Mouse (Mus musculus) forebrain, embryonic 10.5 days (tissue): ENCODE data around the gene C330007P06Rik. TPM values are rescaled to one million over a fixed set of nuclear protein-coding genes. Genes with fewer than 3 reads are reported as not detected.

Source experiments
- DNase-seq: peaks from one replicate; pipeline ENCODE4 v3.0.0-alpha.2; 2017; ENCODE audit warnings: low spot score; ENCODE audit errors: extremely low spot score
- H3K27ac ChIP-seq: fragments of 300-500 bp; sonication (generic); 2 replicates; pipeline ENCODE4 v1.5.1; 2016; ENCODE audit warnings: mild to moderate bottlenecking
- H3K27me3 ChIP-seq: fragments of 300-500 bp; sonication (generic); 2 replicates; pipeline ENCODE4 v1.6.1; 2016; ENCODE audit warnings: mild to moderate bottlenecking; ENCODE audit not compliant: poor library complexity, severe bottlenecking
- H3K36me3 ChIP-seq: fragments of 300-500 bp; sonication (generic); replicated peaks from 2 replicates; pipeline ENCODE4 v1.6.1; 2016; ENCODE audit warnings: mild to moderate bottlenecking, moderate library complexity
- H3K4me1 ChIP-seq: fragments of 300-500 bp; sonication (generic); 2 replicates; pipeline ENCODE4 v1.6.1; 2016
- H3K4me3 ChIP-seq: fragments of 300-500 bp; sonication (generic); 2 replicates; pipeline ENCODE4 v1.5.1; 2016; ENCODE audit warnings: mild to moderate bottlenecking, moderate library complexity
- H3K9me3 ChIP-seq: fragments of 300-500 bp; sonication (generic); 2 replicates; pipeline ENCODE4 v1.6.1; 2016; ENCODE audit warnings: mild to moderate bottlenecking, moderate library complexity
- WGBS: fragments of 180-500 bp; shearing (Covaris S2); methylation state at CpG from one replicate; pipeline ENCODE4 v1.1.7; 2016; 5-methylcytosine and 5-hydroxymethylcytosine counted together
- polyA plus RNA-seq: library from polyadenylated mRNA; unstranded; fragments of >200 nt; fragmentation: Nextera tagmentation; extraction: Ambion mirVana; gene quantifications from 2 replicates; pipeline ENCODE4 v1.2.1, GENCODE M21; 2016

The C330007P06Rik gene
- polyA plus RNA-seq, 1 experiment from 2014 or later: 32.7 TPM

- WGBS: 95% methylated on average over 2 of the region's 5 CpGs
Measured at GRCm38 (mm10) chrX:36826873-36827272, 47.0 kb downstream of the C330007P06Rik start.

GRCm38 (mm10) chrX:36825032-36825431 lies 48.9 kb downstream of the C330007P06Rik start:
- no peaks in the 10 kb centered on the region; the same call in 1 of the 2 replicates for H3K4me1 ChIP-seq
- no peak overlapping the region for H3K4me3 ChIP-seq
- H3K27me3 ChIP-seq: no peaks in the 10 kb centered on the region
- no peak overlapping the region for H3K27ac ChIP-seq
- no peak for DNase-seq
- no peaks in the 10 kb centered on the region for H3K9me3 ChIP-seq
- no peaks in the 10 kb centered on the region for H3K36me3 ChIP-seq
- WGBS: 75% methylated on average over 2 of the region's 2 CpGs

More at GRCm38 (mm10) chrX:36826873-36827272, 47.0 kb downstream of the C330007P06Rik start:
- no peaks in the 10 kb centered on the region for H3K4me1 ChIP-seq
- H3K4me3 ChIP-seq: no peak overlapping the region
- no peak for DNase-seq
- H3K9me3 ChIP-seq: no peaks in the 10 kb centered on the region
- H3K27me3 ChIP-seq: no peaks in the 10 kb centered on the region
- H3K27ac ChIP-seq: no peak overlapping the region
- no peaks in the 10 kb centered on the region for H3K36me3 ChIP-seq

- Histone ChIP-seq H3K4me3 (no peak overlapping the region), H3K9me3 (no peaks in the 10 kb centered on the region)
- 91% methylated on average over 10 of the region's 10 CpGs for WGBS
Measured at GRCm38 (mm10) chrX:36823932-36824711, 49.8 kb downstream of the C330007P06Rik start.

GRCm38 (mm10) chrX:36820201-36820600 lies 53.7 kb downstream of the C330007P06Rik start:
- peaks cover 22% of the 10 kb centered on the region for H3K4me1 ChIP-seq

More at GRCm38 (mm10) chrX:36823932-36824711, 49.8 kb downstream of the C330007P06Rik start:
- Histone ChIP-seq H3K4me1 (peaks cover 8% of the 10 kb centered on the region), H3K27me3 (no peaks in the 10 kb centered on the region), H3K27ac (no peak overlapping the region), H3K36me3 (no peaks in the 10 kb centered on the region)
- DNase-seq: no peak

GRCm38 (mm10) chrX:36819575-36819974 lies 54.3 kb downstream of the C330007P06Rik start:
- no peaks in the 10 kb centered on the region for H3K27me3 ChIP-seq
- no peak overlapping the region for H3K27ac ChIP-seq
- peaks cover 26% of the 10 kb centered on the region for H3K4me1 ChIP-seq
- no peaks in the 10 kb centered on the region for H3K36me3 ChIP-seq
- no peak overlapping the region for H3K4me3 ChIP-seq
- 88% methylated on average over 4 of the region's 4 CpGs for WGBS
- no peak for DNase-seq
- H3K9me3 ChIP-seq: no peaks in the 10 kb centered on the region

More at GRCm38 (mm10) chrX:36820201-36820600, 53.7 kb downstream of the C330007P06Rik start:
- Histone ChIP-seq H3K9me3 (no peaks in the 10 kb centered on the region), H3K36me3 (no peaks in the 10 kb centered on the region), H3K27ac (no peak overlapping the region), H3K4me3 (no peak overlapping the region), H3K27me3 (no peaks in the 10 kb centered on the region)
- WGBS: 15% methylated on average over 4 of the region's 4 CpGs
- DNase-seq: peak; percentile 47

DNA sequence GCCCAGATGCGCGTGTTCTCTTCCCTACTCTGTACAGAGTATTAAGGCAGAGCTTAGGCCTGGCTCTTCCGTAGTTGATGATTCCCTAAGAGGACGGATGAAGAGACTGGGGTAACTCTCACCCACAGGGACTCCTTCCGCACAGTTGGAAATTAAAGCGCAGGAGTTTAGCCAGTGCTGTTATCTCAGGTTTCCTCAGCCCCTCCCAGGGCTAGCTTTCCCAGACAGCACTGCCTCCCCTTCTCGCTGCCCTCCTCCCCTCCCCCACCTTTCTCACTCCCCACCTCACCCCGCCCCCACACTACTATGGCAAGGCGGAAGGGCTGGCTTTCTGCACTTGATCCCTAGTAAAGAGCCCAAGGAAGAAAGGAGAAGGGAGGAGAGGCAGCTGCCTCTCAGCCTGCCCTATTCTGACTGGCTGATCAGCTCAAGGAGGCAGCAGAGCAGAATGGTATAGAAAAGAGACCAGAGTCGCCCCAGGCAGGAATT lies 56.9 kb downstream of the C330007P06Rik start:
- peak overlapping the region; percentile 81 for H3K27ac ChIP-seq
- peak overlapping the region; percentile 37 for H3K4me3 ChIP-seq
- peaks cover 26% of the 10 kb centered on the region for H3K4me1 ChIP-seq
- no peaks in the 10 kb centered on the region for H3K36me3 ChIP-seq
- no peaks in the 10 kb centered on the region for H3K27me3 ChIP-seq
- H3K9me3 ChIP-seq: no peaks in the 10 kb centered on the region
- WGBS: 13% methylated on average over 10 of the region's 10 CpGs
- peak; percentile 76 for DNase-seq

- H3K36me3 ChIP-seq: no peaks in the 10 kb centered on the region
- peak overlapping the region; percentile 37 for H3K4me3 ChIP-seq
- H3K27me3 ChIP-seq: no peaks in the 10 kb centered on the region
- peak overlapping the region; percentile 81 for H3K27ac ChIP-seq
- 29% methylated on average over 8 of the region's 8 CpGs for WGBS
- H3K9me3 ChIP-seq: no peaks in the 10 kb centered on the region
- DNase-seq: no peak
- peaks cover 26% of the 10 kb centered on the region for H3K4me1 ChIP-seq
Measured at GRCm38 (mm10) chrX:36816368-36816899, 57.5 kb downstream of the C330007P06Rik start.

DNA sequence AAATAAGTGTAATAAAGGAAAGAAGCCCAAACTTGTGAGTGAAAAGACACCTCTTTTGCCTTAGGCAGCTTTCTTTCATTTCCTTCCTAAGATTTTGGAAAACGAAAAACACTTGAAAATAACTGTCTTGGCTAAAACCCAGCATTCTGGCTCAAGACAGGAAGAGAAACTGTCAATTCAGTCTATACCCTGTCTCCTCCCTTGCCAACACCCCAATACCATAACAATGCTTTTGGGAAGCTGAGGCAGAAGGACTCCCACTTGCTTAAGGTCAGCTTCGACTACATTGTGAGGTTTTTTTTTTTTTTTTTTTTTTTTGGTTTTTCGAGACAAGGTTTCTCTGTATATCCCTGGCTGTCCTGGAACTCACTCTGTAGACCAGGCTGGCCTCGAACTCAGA lies 58.5 kb downstream of the C330007P06Rik start:
- no peaks in the 10 kb centered on the region for H3K9me3 ChIP-seq
- H3K4me3 ChIP-seq: no peak overlapping the region
- no peak for DNase-seq
- no peak overlapping the region for H3K27ac ChIP-seq
- H3K36me3 ChIP-seq: no peaks in the 10 kb centered on the region
- no peaks in the 10 kb centered on the region for H3K27me3 ChIP-seq
- WGBS: 87% methylated on average over 4 of the region's 4 CpGs
- peaks cover 26% of the 10 kb centered on the region for H3K4me1 ChIP-seq

DNA sequence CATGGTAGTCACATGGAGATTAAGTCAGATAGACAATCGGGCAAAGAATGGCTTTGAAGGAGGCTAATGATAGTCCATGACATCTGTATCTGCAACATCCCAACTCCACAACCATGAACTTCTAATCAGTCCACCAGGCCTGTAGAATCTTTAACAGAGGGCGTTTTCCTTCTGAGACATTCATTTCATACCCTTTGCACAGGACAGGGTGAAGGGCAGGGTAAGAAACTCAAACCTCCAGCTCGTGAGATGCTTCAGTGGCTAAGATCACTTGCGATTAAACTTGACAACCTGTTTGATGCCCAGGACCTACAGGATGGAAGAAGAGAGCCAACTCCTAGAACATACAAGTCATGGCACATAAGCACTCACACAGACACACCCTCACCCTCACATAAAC lies 58.9 kb downstream of the C330007P06Rik start:
- Histone ChIP-seq H3K27ac (no peak overlapping the region), H3K36me3 (no peaks in the 10 kb centered on the region), H3K9me3 (no peaks in the 10 kb centered on the region), H3K27me3 (no peaks in the 10 kb centered on the region), H3K4me1 (peaks cover 26% of the 10 kb centered on the region), H3K4me3 (no peak overlapping the region)
- WGBS: 82% methylated on average over 4 of the region's 4 CpGs
- no peak for DNase-seq

- no peaks in the 10 kb centered on the region for H3K9me3 ChIP-seq
- no peak overlapping the region for H3K4me3 ChIP-seq
- DNase-seq: no peak
- H3K4me1 ChIP-seq: peaks cover 19% of the 10 kb centered on the region
- 89% methylated on average over 8 of the region's 8 CpGs for WGBS
- no peaks in the 10 kb centered on the region for H3K36me3 ChIP-seq
- H3K27ac ChIP-seq: no peak overlapping the region
- no peaks in the 10 kb centered on the region for H3K27me3 ChIP-seq
Measured at GRCm38 (mm10) chrX:36814161-36814836, 59.6 kb downstream of the C330007P06Rik start.

- DNase-seq: no peak
- no peak overlapping the region for H3K4me3 ChIP-seq
- peaks cover 17% of the 10 kb centered on the region for H3K4me1 ChIP-seq
- no peaks in the 10 kb centered on the region for H3K36me3 ChIP-seq
- 60% methylated on average over 5 of the region's 5 CpGs for WGBS
- no peak overlapping the region for H3K27ac ChIP-seq
- no peaks in the 10 kb centered on the region for H3K27me3 ChIP-seq
- no peaks in the 10 kb centered on the region for H3K9me3 ChIP-seq
Measured at GRCm38 (mm10) chrX:36811377-36811776, 62.5 kb downstream of the C330007P06Rik start.

GRCm38 (mm10) chrX:36808318-36808683 lies 65.6 kb downstream of the C330007P06Rik start:
- peak overlapping the region; percentile 86 for H3K27ac ChIP-seq
- H3K36me3 ChIP-seq: no peaks in the 10 kb centered on the region
- H3K4me1 ChIP-seq: peaks cover 11% of the 10 kb centered on the region
- no peak for DNase-seq
- WGBS: 80% methylated on average over 6 of the region's 6 CpGs
- H3K4me3 ChIP-seq: peak overlapping the region; percentile 43
- no peaks in the 10 kb centered on the region for H3K9me3 ChIP-seq
- no peaks in the 10 kb centered on the region for H3K27me3 ChIP-seq
